22 mouse cellular contexts compared by ENCODE assay signal in genomic region chr6:122612426-122612825, GRCm38 (mm10). TPM values are rescaled to one million over a fixed set of nuclear protein-coding genes. Genes with fewer than 3 reads are reported as not detected.
"Had no signal": no experiment of that assay in that cellular context is flagged by ENCODE, and none has a peak within 500 bp of the region (broad histone marks: within the 10 kb centered on the region; RNA-seq: fewer than 3 reads in every experiment).

No protein-coding gene starts in this region.

- DNase-seq: cerebellum, adult 9-10 months; cerebellum, adult 9-11 months; cerebellum, postnatal 10 days; cerebellum, postnatal 14 days; cerebellum, postnatal 25 days; cerebellum, postnatal 36 days; embryo, embryonic 11 days; forebrain, postnatal 0 days; gastrocnemius, adult 2 months; gastrocnemius, postnatal 10 days; gastrocnemius, postnatal 14 days; gastrocnemius, postnatal 25 days; gastrocnemius, postnatal 36 days; heart, adult 11 months; heart, adult 18-20 months; heart, adult 2 months had no signal

RNA-seq across cellular contexts. Expression of gene Gdf3, which starts 2.5 kb away (rescaled TPM):
- total RNA-seq: forebrain, postnatal 0 days; gastrocnemius, adult 18-20 months; gastrocnemius, adult 2 months; gastrocnemius, adult 8-10 months; gastrocnemius, postnatal 10 days; gastrocnemius, postnatal 14 days; gastrocnemius, postnatal 25 days; gastrocnemius, postnatal 36 days; gastrocnemius, postnatal 4 days; heart, adult 18-20 months; heart, adult 2 months; heart, adult 8-10 months had no signal

RNA-seq across cellular contexts. Expression of gene Dppa3, which starts 13.8 kb away (rescaled TPM):
- total RNA-seq: common myeloid progenitor, adult 5-6 weeks; forebrain, postnatal 0 days; gastrocnemius, adult 18-20 months; gastrocnemius, adult 2 months; gastrocnemius, adult 8-10 months; gastrocnemius, postnatal 10 days; gastrocnemius, postnatal 14 days; gastrocnemius, postnatal 25 days; gastrocnemius, postnatal 36 days; gastrocnemius, postnatal 4 days; granulocyte monocyte progenitor cell, adult 5-6 weeks; heart, adult 18-20 months; heart, adult 2 months; heart, adult 8-10 months had no signal

RNA-seq across cellular contexts. Expression of gene Aicda, which starts 58.8 kb away (rescaled TPM):
- total RNA-seq: common myeloid progenitor, adult 5-6 weeks; gastrocnemius, adult 18-20 months; gastrocnemius, adult 2 months; gastrocnemius, adult 8-10 months; gastrocnemius, postnatal 10 days; gastrocnemius, postnatal 14 days; gastrocnemius, postnatal 25 days; gastrocnemius, postnatal 36 days; gastrocnemius, postnatal 4 days; granulocyte monocyte progenitor cell, adult 5-6 weeks; heart, adult 18-20 months; heart, adult 2 months; heart, adult 8-10 months had no signal
